Comparison of ENCODE assay signal across 25 mouse cellular contexts in genomic region chr3:90495850-90496525, GRCm38 (mm10). TPM values are rescaled to one million over a fixed set of nuclear protein-coding genes. Genes with fewer than 3 reads are reported as not detected.
DNase-seq lines count a peak whose midpoint lies in the region; ATAC-seq and TF ChIP-seq lines count a peak whose summit lies in the region.
"Had no signal": no experiment of that assay in that cellular context is flagged by ENCODE, and none has a peak within 500 bp of the region (broad histone marks: within the 10 kb centered on the region; RNA-seq: fewer than 3 reads in every experiment).

No protein-coding gene starts in this region.

- WGBS in cerebellum, adult 2 months: 52% methylated on average over 7 of the region's 7 CpGs
- WGBS in heart, adult 2 months: 83% methylated on average over 7 of the region's 7 CpGs

- peak in 1 of 2 experiments; percentile 46 for DNase-seq in cerebellum, adult 2 months
- no peak for DNase-seq in heart, adult 2 months
- DNase-seq in heart, postnatal 14 days: no peak
- DNase-seq in MEL (ENCODE audit: low read depth, low spot score): no peak
- no peak for DNase-seq in c-Kit-positive CD71-positive TER-119-positive erythroid progenitor cells, embryonic 14.5 days (ENCODE audit: low spot score)
- no peak for DNase-seq in layer of hippocampus, postnatal 10 days (ENCODE audit: low spot score in 2 of 2)
- DNase-seq: adrenal gland, adult 2 months; adrenal gland, postnatal 14 days; B cell, adult 2 months; cerebellum, adult 9-10 months; forebrain, postnatal 0 days; gastrocnemius, postnatal 10 days; gastrocnemius, postnatal 36 days had no signal

- intact Hi-C loops in heart, adult 2 months (cut with DNase I): no loop called here
- intact Hi-C loops in heart, postnatal 14 days (cut with DNase I): no loop called here

- H3K4me3 ChIP-seq in cerebellum, adult 2 months (replicated peaks; ENCODE audit: insufficient read depth, low read depth, low read length): no peak overlapping the region
- H3K4me3 ChIP-seq in heart, adult 2 months: no peak overlapping the region
- H3K4me3 ChIP-seq in MEL (ENCODE audit: control insufficient read depth in 1 of 2, insufficient read depth in 1 of 2, low read depth in 2 of 2, low read length in 2 of 2): no peak overlapping the region
- no peak overlapping the region for H3K4me3 ChIP-seq in myocyte
- H3K4me3 ChIP-seq: embryonic facial prominence, embryonic 12.5 days; embryonic facial prominence, embryonic 15.5 days; heart, embryonic 10.5 days; heart, embryonic 13.5 days; hindbrain, embryonic 12.5 days; hindbrain, embryonic 15.5 days had no signal

- no peaks in the 10 kb centered on the region for H3K79me2 ChIP-seq in heart, adult 2 months (replicated peaks; ENCODE audit: control insufficient read depth, insufficient read depth, low read length)
- H3K79me2 ChIP-seq in MEL (ENCODE audit: control insufficient read depth, insufficient read depth, low read length, poor library complexity) (no peaks in the 10 kb centered on the region), myocyte (ENCODE audit: control insufficient read depth, insufficient read depth) (no peaks in the 10 kb centered on the region)

- H3K36me3 ChIP-seq in heart, adult 2 months (ENCODE audit: control insufficient read depth, insufficient read depth, low read length): peaks cover 7% of the 10 kb centered on the region
- H3K36me3 ChIP-seq in MEL (ENCODE audit: control insufficient read depth in 1 of 2, insufficient read depth in 2 of 2, low read length in 2 of 2): peaks cover 3 to 20% of the 10 kb centered on the region in 2 experiments
- peaks cover 37% of the 10 kb centered on the region for H3K36me3 ChIP-seq in myocyte (ENCODE audit: control insufficient read depth, insufficient read depth)

- peak overlapping the region; percentile 6; the same call in 1 of the 2 replicates for H3K27ac ChIP-seq in cerebellum, adult 2 months (ENCODE audit: insufficient read depth, low read length)
- H3K27ac ChIP-seq in heart, adult 2 months: no peak overlapping the region
- H3K27ac ChIP-seq in MEL (ENCODE audit: control insufficient read depth, low read depth, low read length): no peak overlapping the region
- H3K27ac ChIP-seq: embryonic facial prominence, embryonic 12.5 days; embryonic facial prominence, embryonic 15.5 days; heart, embryonic 10.5 days; heart, embryonic 13.5 days; hindbrain, embryonic 12.5 days; hindbrain, embryonic 15.5 days had no signal

- no peaks in the 10 kb centered on the region for H3K27me3 ChIP-seq in cerebellum, adult 2 months (ENCODE audit: control insufficient read depth, insufficient read depth, low read length)
- no peaks in the 10 kb centered on the region for H3K27me3 ChIP-seq in heart, adult 2 months (ENCODE audit: control insufficient read depth, insufficient read depth, low read length)
- no peaks in the 10 kb centered on the region for H3K27me3 ChIP-seq in MEL (ENCODE audit: control insufficient read depth in 1 of 2, insufficient read depth in 2 of 2, low read length in 2 of 2)
- H3K27me3 ChIP-seq in myocyte (ENCODE audit: control insufficient read depth, insufficient read depth, insufficient read length): no peaks in the 10 kb centered on the region
- H3K27me3 ChIP-seq: CH12.LX; embryonic facial prominence, embryonic 12.5 days; embryonic facial prominence, embryonic 15.5 days; heart, embryonic 13.5 days; hindbrain, embryonic 12.5 days; hindbrain, embryonic 15.5 days had no signal

- H3K4me2 ChIP-seq in myocyte (ENCODE audit: low read depth): no peak overlapping the region
- H3K4me2 ChIP-seq: embryonic facial prominence, embryonic 12.5 days; embryonic facial prominence, embryonic 15.5 days; heart, embryonic 13.5 days; hindbrain, embryonic 12.5 days; hindbrain, embryonic 15.5 days had no signal

- no peak for TF ChIP-seq EP300 in heart, adult 2 months (IDR thresholded peaks at IDR 0.05; ENCODE audit: insufficient read depth, low read depth, low read length)
- no peak for TF ChIP-seq EP300 in MEL (IDR thresholded peaks at IDR 0.05; ENCODE audit: low read depth in 1 of 2, low read length in 2 of 2)

- ATAC-seq in cerebellum, adult (ENCODE audit: insufficient number of reproducible peaks, low FRiP score, low TSS enrichment): no peak
- ATAC-seq: forebrain, embryonic 14.5 days; forebrain, postnatal 0 days; intestine, postnatal 0 days had no signal

- TF ChIP-seq CTCF in cerebellum, adult 2 months (IDR thresholded peaks at IDR 0.05; ENCODE audit: borderline replicate concordance, insufficient read depth, low read depth, low read length): no peak
- no peak for TF ChIP-seq CTCF in heart, adult 2 months (IDR thresholded peaks at IDR 0.05)
- TF ChIP-seq CTCF in MEL (IDR thresholded peaks at IDR 0.05 in 2 of 3, conservative IDR thresholded peaks at IDR 0.05 in 1 of 3; ENCODE audit: control insufficient read depth in 1 of 3, insufficient read depth in 1 of 3, low read depth in 2 of 3, low read length in 3 of 3, poor library complexity in 1 of 3, severe bottlenecking in 1 of 3): no peak

- no peak for TF ChIP-seq RAD21 in MEL (IDR thresholded peaks at IDR 0.05; ENCODE audit: low read depth, low read length)

- H3K9me3 ChIP-seq in MEL (replicated peaks; ENCODE audit: insufficient read depth, low read length): no peaks in the 10 kb centered on the region
- H3K9me3 ChIP-seq: embryonic facial prominence, embryonic 12.5 days; embryonic facial prominence, embryonic 15.5 days; G1E; heart, embryonic 10.5 days; heart, embryonic 13.5 days; hindbrain, embryonic 12.5 days; hindbrain, embryonic 15.5 days had no signal

- TF ChIP-seq POLR2A in cerebellum, adult 2 months (IDR thresholded peaks at IDR 0.05; ENCODE audit: borderline replicate concordance, insufficient read depth, low read length): no peak
- peak; percentile 8; the same call in 1 of the 2 replicates for TF ChIP-seq POLR2A in heart, adult 2 months (IDR thresholded peaks at IDR 0.05; ENCODE audit: insufficient read depth, low read depth, low read length)
- TF ChIP-seq POLR2A in MEL (IDR thresholded peaks at IDR 0.05; ENCODE audit: control insufficient read depth in 1 of 2, insufficient read depth in 1 of 2, low read depth in 1 of 2, low read length in 2 of 2, poor library complexity in 1 of 2): no peak; a peak in 1 of 4 replicates
- peak; percentile 17 for TF ChIP-seq POLR2A in myocyte (IDR thresholded peaks at IDR 0.05; ENCODE audit: insufficient read length, low read depth)

- peaks cover 7% of the 10 kb centered on the region for H3K4me1 ChIP-seq in cerebellum, adult 2 months (ENCODE audit: control insufficient read depth, insufficient read depth, low read length)
- no peaks in the 10 kb centered on the region for H3K4me1 ChIP-seq in heart, adult 2 months (ENCODE audit: control insufficient read depth, insufficient read depth, low read length)
- peaks cover 0 to 4% of the 10 kb centered on the region in 2 experiments; a peak in 1 of 4 replicates for H3K4me1 ChIP-seq in MEL (ENCODE audit: control insufficient read depth in 1 of 2, insufficient read depth in 2 of 2, low read length in 2 of 2)
- H3K4me1 ChIP-seq: embryonic facial prominence, embryonic 12.5 days; embryonic facial prominence, embryonic 15.5 days; heart, embryonic 10.5 days; heart, embryonic 13.5 days; hindbrain, embryonic 12.5 days; hindbrain, embryonic 15.5 days had no signal

- no peak overlapping the region for H3K9ac ChIP-seq in heart, adult 2 months (ENCODE audit: low read depth, low read length)
- no peak overlapping the region for H3K9ac ChIP-seq in MEL (ENCODE audit: control insufficient read depth, low read depth, low read length, poor library complexity, severe bottlenecking)
- H3K9ac ChIP-seq: embryonic facial prominence, embryonic 12.5 days; embryonic facial prominence, embryonic 15.5 days; forebrain, postnatal 0 days; heart, embryonic 13.5 days; hindbrain, embryonic 12.5 days; hindbrain, embryonic 15.5 days had no signal

- no peak overlapping the region for H3ac ChIP-seq in myocyte (ENCODE audit: control insufficient read depth, insufficient read length)

RNA-seq across cellular contexts. Expression of gene Snapin, which starts 5.2 kb away (rescaled TPM):
- 77.6 and 82.4 TPM in 2 replicates for polyA plus RNA-seq in cerebellum, adult 2 months (2012; rRNA removed)
- total RNA-seq in heart, adult 2 months (2021): 10 to 100 TPM; 60.0 to 71.3 TPM
- polyA plus RNA-seq in heart, adult 2 months (2012; rRNA removed): 50.7 and 89.1 TPM in 2 replicates
- total RNA-seq in heart, postnatal 14 days (2021): 10 to 100 TPM; 51.3 to 52.6 TPM
- total RNA-seq in MEL (2012; rRNA removed): 24.5 and 25.2 TPM in 2 replicates
- 10 to 100 TPM in 1 of 2 experiments, not detected in 1; 46.8 TPM for polyA plus RNA-seq in MEL (2012; ENCODE audit: insufficient read depth in 1 of 2, insufficient read length in 2 of 2, low read depth in 1 of 2, low replicate concordance in 2 of 2, missing spikeins in 1 of 2)
- polyA plus RNA-seq in myocyte (2012; fragmentation: generic; extraction: Trizol): 33.7 TPM
- total RNA-seq in layer of hippocampus, postnatal 10 days (2021): 10 to 100 TPM; 43.8 to 46.3 TPM

RNA-seq across cellular contexts. Expression of gene Chtop, which starts 13.3 kb away (rescaled TPM):
- polyA plus RNA-seq in cerebellum, adult 2 months (2012; rRNA removed): 148 and 151 TPM in 2 replicates
- 10 to 100 TPM; 90.0 to 93.0 TPM for total RNA-seq in heart, adult 2 months (2021)
- 30.4 and 51.4 TPM in 2 replicates for polyA plus RNA-seq in heart, adult 2 months (2012; rRNA removed)
- total RNA-seq in heart, postnatal 14 days (2021): 100 to 1,000 TPM; 101 to 123 TPM
- total RNA-seq in MEL (2012; rRNA removed): 201 and 202 TPM in 2 replicates
- polyA plus RNA-seq in MEL (2012; ENCODE audit: insufficient read depth in 1 of 2, insufficient read length in 2 of 2, low read depth in 1 of 2, low replicate concordance in 2 of 2, missing spikeins in 1 of 2): 100 to 1,000 TPM in 1 of 2 experiments, not detected in 1; 320 TPM
- 108 TPM for polyA plus RNA-seq in myocyte (2012; fragmentation: generic; extraction: Trizol)
- 100 to 1,000 TPM; 173 to 189 TPM for total RNA-seq in layer of hippocampus, postnatal 10 days (2021)

RNA-seq across cellular contexts. Expression of gene S100a1, which starts 18.2 kb away (rescaled TPM):
- 205 and 240 TPM in 2 replicates for polyA plus RNA-seq in cerebellum, adult 2 months (2012; rRNA removed)
- 1,000 to 10,000 TPM in 1 of 2 experiments, 100 to 1,000 TPM in 1; 871 to 1,070 TPM for total RNA-seq in heart, adult 2 months (2021)
- 1,425 and 1,426 TPM in 2 replicates for polyA plus RNA-seq in heart, adult 2 months (2012; rRNA removed)
- total RNA-seq in heart, postnatal 14 days (2021): 100 to 1,000 TPM; 516 to 570 TPM
- total RNA-seq in MEL (2012; rRNA removed): 8.7 and 14.4 TPM in 2 replicates
- 10 to 100 TPM in 1 of 2 experiments, not detected in 1; 22.2 TPM for polyA plus RNA-seq in MEL (2012; ENCODE audit: insufficient read depth in 1 of 2, insufficient read length in 2 of 2, low read depth in 1 of 2, low replicate concordance in 2 of 2, missing spikeins in 1 of 2)
- polyA plus RNA-seq in myocyte (2012; fragmentation: generic; extraction: Trizol): 189 TPM
- total RNA-seq in layer of hippocampus, postnatal 10 days (2021): 10 to 100 TPM; 71.0 to 73.5 TPM

RNA-seq across cellular contexts. Expression of gene S100a13, which starts 18.2 kb away (rescaled TPM):
- 57.9 and 66.1 TPM in 2 replicates for polyA plus RNA-seq in cerebellum, adult 2 months (2012; rRNA removed)
- total RNA-seq in heart, adult 2 months (2021): 10 to 100 TPM; 28.3 to 29.6 TPM
- polyA plus RNA-seq in heart, adult 2 months (2012; rRNA removed): 56.7 and 78.0 TPM in 2 replicates
- total RNA-seq in heart, postnatal 14 days (2021): 10 to 100 TPM; 29.1 to 29.8 TPM
- total RNA-seq in MEL (2012; rRNA removed): 26.1 and 29.9 TPM in 2 replicates
- polyA plus RNA-seq in MEL (2012; ENCODE audit: insufficient read depth in 1 of 2, insufficient read length in 2 of 2, low read depth in 1 of 2, low replicate concordance in 2 of 2, missing spikeins in 1 of 2) (10 to 100 TPM in 1 of 2 experiments, not detected in 1; 22.0 TPM), myocyte (2012; fragmentation: generic; extraction: Trizol) (106 TPM)
- total RNA-seq in layer of hippocampus, postnatal 10 days (2021): 10 to 100 TPM; 28.4 to 30.9 TPM

RNA-seq across cellular contexts. Expression of gene Ilf2, which starts 20.1 kb away (rescaled TPM):
- polyA plus RNA-seq in cerebellum, adult 2 months (2012; rRNA removed): 98.7 and 107 TPM in 2 replicates
- total RNA-seq in heart, adult 2 months (2021): 10 to 100 TPM; 30.6 to 32.2 TPM
- polyA plus RNA-seq in heart, adult 2 months (2012; rRNA removed): 13.9 and 24.9 TPM in 2 replicates
- 10 to 100 TPM; 35.3 to 39.2 TPM for total RNA-seq in heart, postnatal 14 days (2021)
- total RNA-seq in MEL (2012; rRNA removed): 162 and 175 TPM in 2 replicates
- polyA plus RNA-seq in MEL (2012; ENCODE audit: insufficient read depth in 1 of 2, insufficient read length in 2 of 2, low read depth in 1 of 2, low replicate concordance in 2 of 2, missing spikeins in 1 of 2) (100 to 1,000 TPM; 107 to 223 TPM), myocyte (2012; fragmentation: generic; extraction: Trizol) (50.4 TPM)
- total RNA-seq in layer of hippocampus, postnatal 10 days (2021): 100 to 1,000 TPM; 107 to 109 TPM

Comparison
In these comparisons a context has a peak if more than half of its experiments do, and no peak if none do; other contexts are left out.
1. POLR2A ChIP-seq: peak in heart, adult 2 months (single experiment) and myocyte (single experiment); none in cerebellum, adult 2 months (single experiment) and MEL (0 of 2).
2. RNA of gene S100a1, which starts 18.2 kb away (total RNA-seq): 871 to 1,070 TPM in heart, adult 2 months and 516 to 570 TPM in heart, postnatal 14 days; 71.0 to 73.5 TPM in layer of hippocampus, postnatal 10 days and 8.7 to 14.4 TPM in MEL; every median in the first group is over 4 times any median in the second.